Mouse (Mus musculus): Measurements from ENCODE around the gene Lrfn5. TPM values are rescaled to one million over a fixed set of nuclear protein-coding genes. Genes with fewer than 3 reads are reported as not detected.

Lrfn5 gene
- 0.61 and 0.80 TPM in 2 replicates for polyA plus RNA-seq (2014; fragmentation: Nextera tagmentation; extraction: Ambion mirVana)

DNA sequence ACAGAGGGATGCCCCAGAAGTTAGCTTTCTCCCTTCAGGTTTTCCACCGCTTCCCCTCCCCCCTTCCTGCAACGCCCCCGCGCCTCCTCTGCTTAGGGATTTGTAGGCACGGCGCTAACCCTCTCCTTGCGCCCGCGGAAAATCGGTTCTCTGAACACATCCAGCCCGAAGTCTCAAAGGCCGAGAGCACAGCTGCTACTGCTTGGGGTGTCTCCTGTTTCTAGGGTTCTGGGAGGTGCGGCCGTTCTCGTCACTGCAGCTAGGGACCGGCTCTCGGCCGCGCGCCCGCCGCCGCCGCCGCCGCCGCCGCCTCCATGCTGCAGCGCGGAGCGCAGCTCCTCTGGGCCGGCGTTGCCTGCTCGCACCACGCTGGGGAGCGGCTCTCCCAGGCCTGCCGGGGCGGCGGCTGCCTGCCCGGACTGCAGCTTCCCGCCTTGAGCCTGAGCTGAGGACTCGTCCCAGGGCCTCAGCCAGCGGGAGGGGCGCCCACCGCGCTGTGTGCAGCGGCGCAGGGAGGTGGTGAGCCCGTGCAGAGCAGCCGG is at the start of gene Lrfn5:
Lrfn5 (plus strand) TSS at position 322 of the 542 bp plus-strand sequence.
- no peaks in the 10 kb centered on the region for H3K4me1 ChIP-seq (replicated peaks; ENCODE audit: control insufficient read depth, insufficient read depth, low read length)
- WGBS: under 1% methylated on average over 42 of the region's 50 CpGs
- no peak within 1 kb of the TSS for H3K9ac ChIP-seq (ENCODE audit: low read depth, low read length)
- H3K27me3 ChIP-seq (replicated peaks; ENCODE audit: control insufficient read depth, insufficient read depth, low read length): peaks cover 52% of the 10 kb centered on the region
- peak within 1 kb of the TSS; percentile 67 for H3K4me2 ChIP-seq
- ATAC-seq (replicated peaks; ENCODE audit: low FRiP score) (peak; percentile 65), DNase-seq (ENCODE audit: low spot score) (peak; percentile 58)
- H3K27ac ChIP-seq (ENCODE audit: low read depth, low read length): no peak within 1 kb of the TSS
- H3K4me3 ChIP-seq (ENCODE audit: low read depth, low read length): peak within 1 kb of the TSS; percentile 52
- no peaks in the 10 kb centered on the region for H3K9me3 ChIP-seq (ENCODE audit: control insufficient read depth, low read length)
- no peaks in the 10 kb centered on the region for H3K36me3 ChIP-seq (ENCODE audit: control insufficient read depth, insufficient read depth, low read length)

DNA sequence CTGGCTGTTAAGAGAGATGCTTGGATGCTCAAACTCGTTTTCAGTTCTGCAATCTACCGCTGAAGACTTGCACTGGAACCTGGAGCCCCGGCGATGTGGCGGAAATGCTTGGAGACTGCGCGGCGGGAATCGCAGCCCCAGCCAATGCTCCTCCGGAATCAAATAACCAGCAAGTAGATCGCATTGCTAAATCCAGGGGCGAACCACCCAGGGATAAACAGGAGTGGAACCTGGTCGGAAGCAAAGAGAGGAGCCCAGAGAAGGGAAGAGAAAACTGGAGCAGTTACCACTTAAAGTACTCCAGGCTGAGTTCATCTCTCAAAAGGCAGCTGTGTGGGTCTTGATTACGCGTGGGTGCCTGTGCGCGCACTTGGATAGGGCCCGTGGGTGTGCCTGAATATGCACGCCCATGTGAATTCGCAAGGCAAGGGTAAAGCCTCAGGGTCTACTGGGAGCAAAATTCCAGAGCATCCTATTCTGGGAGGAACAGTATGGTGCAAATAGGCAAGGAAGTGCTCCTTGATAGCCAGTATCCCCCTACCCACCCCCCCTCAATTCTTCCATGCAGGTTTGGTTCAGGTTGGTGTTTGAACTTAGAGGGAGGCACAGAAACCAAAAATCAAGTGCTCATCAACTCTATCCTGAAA is 1.3 kb upstream of the Lrfn5 start:
- H3K27me3 ChIP-seq (replicated peaks; ENCODE audit: control insufficient read depth, insufficient read depth, low read length): peaks cover 52% of the 10 kb centered on the region
- H3K27ac ChIP-seq (ENCODE audit: low read depth, low read length): no peak overlapping the region
- no peaks in the 10 kb centered on the region for H3K4me1 ChIP-seq (replicated peaks; ENCODE audit: control insufficient read depth, insufficient read depth, low read length)
- DNase-seq (ENCODE audit: low spot score): peak; percentile 30
- no peak overlapping the region for H3K9ac ChIP-seq (ENCODE audit: low read depth, low read length)
- no peak overlapping the region for H3K4me3 ChIP-seq (ENCODE audit: low read depth, low read length)
- H3K4me2 ChIP-seq: peak overlapping the region; percentile 31; the same call in 1 of the 2 replicates
- no peaks in the 10 kb centered on the region for H3K9me3 ChIP-seq (ENCODE audit: control insufficient read depth, low read length)
- WGBS: 6% methylated on average over 20 of the region's 20 CpGs
- no peak for ATAC-seq (replicated peaks; ENCODE audit: low FRiP score)
- H3K36me3 ChIP-seq (ENCODE audit: control insufficient read depth, insufficient read depth, low read length): no peaks in the 10 kb centered on the region

DNA sequence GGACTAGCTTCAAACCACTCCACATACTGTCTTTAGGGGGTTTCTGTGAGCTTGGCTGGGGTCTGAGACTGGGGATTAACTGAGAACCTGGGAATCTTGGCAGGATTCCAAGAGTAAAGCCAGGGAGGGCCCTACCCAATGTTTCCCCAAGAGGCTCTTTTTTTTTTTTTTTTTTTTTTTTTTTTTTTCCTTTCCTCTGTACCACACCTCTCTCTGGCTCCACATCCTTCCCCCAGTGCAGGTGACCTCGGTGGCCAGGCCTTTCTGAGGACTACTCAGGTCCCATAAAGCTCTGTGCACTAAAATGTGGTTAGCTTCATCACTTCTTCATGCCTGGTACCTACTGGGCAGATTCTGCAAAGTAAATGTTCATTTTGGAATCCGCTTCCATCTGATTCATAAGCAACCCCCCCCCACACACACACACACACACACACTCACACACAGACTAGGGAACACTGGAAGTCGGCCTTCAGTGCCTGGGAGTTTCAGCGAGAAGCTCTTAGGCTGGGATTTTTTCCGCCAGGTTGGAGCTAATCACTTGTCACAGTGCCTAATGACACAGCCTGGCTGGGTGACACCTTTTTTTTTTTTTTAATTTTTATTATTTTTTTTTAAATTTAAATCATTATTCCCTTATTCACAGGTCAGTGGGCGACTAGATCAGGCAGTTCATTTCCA is 662 bp upstream of the Lrfn5 start:
- WGBS: 7% methylated on average over 6 of the region's 6 CpGs
- peak overlapping the region; percentile 67 for H3K4me2 ChIP-seq
- no peaks in the 10 kb centered on the region for H3K36me3 ChIP-seq (ENCODE audit: control insufficient read depth, insufficient read depth, low read length)
- ATAC-seq (replicated peaks; ENCODE audit: low FRiP score) (0 out of 2 replicates have a peak, but pooled peaks have one; percentile 26), DNase-seq (ENCODE audit: low spot score) (no peak)
- H3K9me3 ChIP-seq (ENCODE audit: control insufficient read depth, low read length): no peaks in the 10 kb centered on the region
- H3K4me1 ChIP-seq (replicated peaks; ENCODE audit: control insufficient read depth, insufficient read depth, low read length): no peaks in the 10 kb centered on the region
- H3K4me3 ChIP-seq (ENCODE audit: low read depth, low read length): peak overlapping the region; percentile 52
- H3K27me3 ChIP-seq (replicated peaks; ENCODE audit: control insufficient read depth, insufficient read depth, low read length): peaks cover 52% of the 10 kb centered on the region
- H3K27ac ChIP-seq (ENCODE audit: low read depth, low read length): no peak overlapping the region
- no peak overlapping the region for H3K9ac ChIP-seq (ENCODE audit: low read depth, low read length)

DNA sequence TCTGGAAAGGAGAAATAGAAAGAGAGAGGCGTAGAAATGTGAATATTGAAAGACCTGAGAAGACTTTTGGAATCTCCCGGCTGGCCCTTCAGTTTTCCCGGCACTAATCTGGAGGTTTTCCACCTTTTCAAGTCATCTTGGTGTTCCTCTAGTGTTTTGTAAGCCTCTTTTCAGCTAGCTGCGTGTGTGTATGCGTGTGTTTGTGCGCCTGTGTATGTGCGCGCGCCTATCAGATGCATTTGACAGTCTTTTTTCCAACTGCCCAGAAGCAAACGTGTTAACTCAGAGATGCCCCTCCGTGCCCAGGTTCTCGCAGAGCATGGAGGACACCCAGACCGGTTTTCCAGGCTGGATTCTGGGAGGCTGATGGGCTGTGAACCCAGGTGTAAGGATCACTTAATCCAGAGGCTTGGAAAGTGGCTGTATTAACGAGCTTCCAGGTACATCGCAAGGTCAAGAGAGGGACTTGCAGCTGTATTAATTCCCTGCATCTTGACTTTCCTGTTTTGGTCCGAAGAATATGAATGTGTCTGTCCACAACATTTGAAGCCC is 757 bp downstream of the Lrfn5 start:
- peaks cover 52% of the 10 kb centered on the region for H3K27me3 ChIP-seq (replicated peaks; ENCODE audit: control insufficient read depth, insufficient read depth, low read length)
- no peaks in the 10 kb centered on the region for H3K36me3 ChIP-seq (ENCODE audit: control insufficient read depth, insufficient read depth, low read length)
- DNase-seq (ENCODE audit: low spot score) (peak; percentile 31), ATAC-seq (replicated peaks; ENCODE audit: low FRiP score) (no peak)
- H3K9me3 ChIP-seq (ENCODE audit: control insufficient read depth, low read length): no peaks in the 10 kb centered on the region
- H3K4me1 ChIP-seq (replicated peaks; ENCODE audit: control insufficient read depth, insufficient read depth, low read length): no peaks in the 10 kb centered on the region
- WGBS: 4% methylated on average over 16 of the region's 16 CpGs
- no peak overlapping the region for H3K27ac ChIP-seq (ENCODE audit: low read depth, low read length)
- no peak overlapping the region for H3K9ac ChIP-seq (ENCODE audit: low read depth, low read length)
- H3K4me2 ChIP-seq: peak overlapping the region; percentile 67
- peak overlapping the region; percentile 52 for H3K4me3 ChIP-seq (ENCODE audit: low read depth, low read length)

DNA sequence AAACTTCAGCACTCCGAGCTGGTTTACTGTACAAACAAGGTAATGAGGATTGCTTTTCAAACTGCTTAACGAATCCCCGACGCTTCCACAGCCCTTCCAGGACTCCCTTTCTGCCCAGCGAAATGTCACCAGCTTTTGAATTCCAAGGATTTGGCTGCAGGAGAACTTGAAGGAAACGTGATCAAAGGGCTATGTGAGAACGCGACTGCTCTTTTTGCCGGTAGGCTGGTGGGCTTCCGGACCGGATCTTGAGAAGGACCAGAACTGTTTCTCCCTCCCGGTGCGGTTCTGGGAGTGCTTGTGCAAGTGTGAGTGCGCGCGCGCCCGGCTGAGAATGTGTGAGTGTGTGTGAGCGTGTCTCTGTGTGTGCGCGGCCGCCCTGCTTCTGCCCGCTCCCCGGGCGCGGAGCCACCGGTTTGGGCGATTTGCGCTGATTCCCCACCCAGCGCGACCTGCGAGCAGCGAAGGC is 1.3 kb downstream of the Lrfn5 start:
- no peaks in the 10 kb centered on the region for H3K36me3 ChIP-seq (ENCODE audit: control insufficient read depth, insufficient read depth, low read length)
- H3K4me3 ChIP-seq (ENCODE audit: low read depth, low read length): peak overlapping the region; percentile 31
- peak overlapping the region; percentile 67 for H3K4me2 ChIP-seq
- no peaks in the 10 kb centered on the region for H3K4me1 ChIP-seq (replicated peaks; ENCODE audit: control insufficient read depth, insufficient read depth, low read length)
- H3K9ac ChIP-seq (ENCODE audit: low read depth, low read length): no peak overlapping the region
- H3K27ac ChIP-seq (ENCODE audit: low read depth, low read length): no peak overlapping the region
- H3K27me3 ChIP-seq (replicated peaks; ENCODE audit: control insufficient read depth, insufficient read depth, low read length): peaks cover 52% of the 10 kb centered on the region
- ATAC-seq (replicated peaks; ENCODE audit: low FRiP score) (no peak), DNase-seq (ENCODE audit: low spot score) (peak; percentile 35)
- 1% methylated on average over 33 of the region's 33 CpGs for WGBS
- no peaks in the 10 kb centered on the region for H3K9me3 ChIP-seq (ENCODE audit: control insufficient read depth, low read length)

DNA sequence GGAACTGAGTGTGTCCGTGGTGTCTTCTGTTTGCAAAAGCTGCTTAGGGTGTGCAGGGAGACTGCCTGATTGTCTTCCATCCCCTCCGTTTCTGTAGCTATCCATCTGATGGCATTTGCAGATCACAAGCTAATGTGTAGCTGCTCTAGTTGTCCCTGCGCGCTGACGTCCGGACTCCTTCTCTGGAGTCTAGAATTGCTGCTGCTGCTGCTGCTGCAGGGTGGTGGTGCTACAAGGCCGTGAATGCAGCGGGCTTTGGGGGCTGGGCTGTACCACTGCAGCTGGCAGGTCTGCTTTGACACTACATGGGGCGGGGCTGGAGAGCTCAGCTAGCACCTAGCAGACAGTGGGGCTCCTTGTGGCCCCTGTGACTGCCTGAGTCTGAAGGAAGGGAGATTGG is 3.2 kb downstream of the Lrfn5 start:
- H3K4me3 ChIP-seq (ENCODE audit: low read depth, low read length): no peak overlapping the region

DNA sequence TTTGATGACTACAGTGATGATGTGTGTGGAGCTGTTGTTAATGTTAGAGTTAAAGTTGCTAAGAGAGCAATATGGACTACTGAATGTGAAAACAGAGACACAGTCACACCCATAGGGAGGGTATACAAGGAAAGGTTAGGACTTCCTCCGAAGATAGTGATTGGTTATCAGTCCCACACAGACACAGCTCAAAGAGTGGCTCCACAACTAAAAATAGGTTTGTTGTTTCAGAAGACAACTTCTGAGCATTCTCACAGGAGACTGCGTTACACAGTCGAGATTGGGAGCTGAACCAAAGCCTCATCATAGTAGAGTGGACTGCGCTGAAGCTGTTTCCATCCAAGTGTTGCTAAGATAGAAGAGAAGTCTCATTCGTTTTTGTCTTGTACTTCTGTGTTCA is 57.0 kb downstream of the Lrfn5 start:
- WGBS: 62% methylated on average over 5 of the region's 5 CpGs
- H3K4me2 ChIP-seq: no peak overlapping the region
- ATAC-seq (replicated peaks; ENCODE audit: low FRiP score): peak; percentile 74

More for the DNA sequence above, 3.2 kb downstream of the Lrfn5 start:
- H3K9ac ChIP-seq (ENCODE audit: low read depth, low read length): no peak overlapping the region
- 4% methylated on average over 9 of the region's 9 CpGs for WGBS
- ATAC-seq (replicated peaks; ENCODE audit: low FRiP score) (0 out of 2 replicates have a peak, but pooled peaks have one; percentile 36), DNase-seq (ENCODE audit: low spot score) (peak; percentile 30)
- no peak overlapping the region for H3K27ac ChIP-seq (ENCODE audit: low read depth, low read length)
- H3K9me3 ChIP-seq (ENCODE audit: control insufficient read depth, low read length): no peaks in the 10 kb centered on the region
- peaks cover 50% of the 10 kb centered on the region for H3K27me3 ChIP-seq (replicated peaks; ENCODE audit: control insufficient read depth, insufficient read depth, low read length)
- no peak overlapping the region for H3K4me2 ChIP-seq
- no peaks in the 10 kb centered on the region for H3K36me3 ChIP-seq (ENCODE audit: control insufficient read depth, insufficient read depth, low read length)
- H3K4me1 ChIP-seq (replicated peaks; ENCODE audit: control insufficient read depth, insufficient read depth, low read length): no peaks in the 10 kb centered on the region

DNA sequence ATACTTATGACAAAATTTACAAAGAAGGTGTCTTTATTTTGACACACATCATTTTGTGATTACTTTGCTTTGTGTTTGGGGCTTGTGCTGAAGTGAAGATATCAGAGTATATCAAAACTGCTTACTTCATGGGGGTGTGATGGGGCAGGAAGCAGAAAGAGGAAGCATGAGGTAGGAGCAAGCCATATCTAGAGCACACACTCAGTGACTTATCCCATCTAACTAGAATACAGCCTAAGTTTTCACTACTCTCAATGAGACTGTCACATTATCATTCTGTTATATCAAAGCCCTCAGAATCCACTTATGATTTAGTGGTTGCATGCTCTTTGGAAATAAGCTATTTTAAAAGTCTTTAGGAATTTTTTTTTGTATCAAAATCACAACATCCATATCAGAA is 77.4 kb downstream of the Lrfn5 start:
- Histone ChIP-seq H3K4me1 (replicated peaks; ENCODE audit: control insufficient read depth, insufficient read depth, low read length) (no peaks in the 10 kb centered on the region), H3K27me3 (replicated peaks; ENCODE audit: control insufficient read depth, insufficient read depth, low read length) (no peaks in the 10 kb centered on the region), H3K36me3 (ENCODE audit: control insufficient read depth, insufficient read depth, low read length) (no peaks in the 10 kb centered on the region), H3K9me3 (ENCODE audit: control insufficient read depth, low read length) (no peaks in the 10 kb centered on the region), H3K9ac (ENCODE audit: low read depth, low read length) (no peak overlapping the region), H3K4me2 (no peak overlapping the region), H3K4me3 (ENCODE audit: low read depth, low read length) (no peak overlapping the region), H3K27ac (ENCODE audit: low read depth, low read length) (no peak overlapping the region)
- ATAC-seq (replicated peaks; ENCODE audit: low FRiP score) (no peak), DNase-seq (ENCODE audit: low spot score) (no peak)

More for the DNA sequence above, 57.0 kb downstream of the Lrfn5 start:
- Histone ChIP-seq H3K4me3 (ENCODE audit: low read depth, low read length) (no peak overlapping the region), H3K9me3 (ENCODE audit: control insufficient read depth, low read length) (no peaks in the 10 kb centered on the region), H3K36me3 (ENCODE audit: control insufficient read depth, insufficient read depth, low read length) (no peaks in the 10 kb centered on the region), H3K27me3 (replicated peaks; ENCODE audit: control insufficient read depth, insufficient read depth, low read length) (no peaks in the 10 kb centered on the region), H3K4me1 (replicated peaks; ENCODE audit: control insufficient read depth, insufficient read depth, low read length) (no peaks in the 10 kb centered on the region), H3K27ac (ENCODE audit: low read depth, low read length) (no peak overlapping the region), H3K9ac (ENCODE audit: low read depth, low read length) (no peak overlapping the region)
- DNase-seq (ENCODE audit: low spot score): no peak

All from liver, embryonic 11.5 days (tissue).